Mouse (Mus musculus) erythroblast, embryonic 14.5 days (primary cell): ENCODE results near the gene Il21r.

Experiments
- GATA1 ChIP-seq: IDR thresholded peaks from 2 replicates; pipeline ENCODE4 v1.6.1; 2012; ENCODE audit warnings: low read length, inconsistent platforms, mixed read lengths
- TAL1 ChIP-seq: IDR thresholded peaks from 3 replicates; pipeline ENCODE4 v1.6.1; 2012; ENCODE audit warnings: low read length, inconsistent platforms, mixed read lengths

GRCm38 (mm10) chr7:125554456-125555114 lies 48.6 kb upstream of the Il21r start:
- TF ChIP-seq TAL1 (no peak), GATA1 (no peak)
